Mouse (Mus musculus): Measurements from ENCODE around the gene Mapkapk3. TPM values are rescaled to one million over a fixed set of nuclear protein-coding genes. Genes with fewer than 3 reads are reported as not detected.
A peak's percentile ranks its signal among the peaks of the same experiment; 100 is the strongest.

Mapkapk3 gene
- total and polyA plus RNA-seq, 3 experiments, result 42.3 to 49.9 TPM; not detected in 1

DNA sequence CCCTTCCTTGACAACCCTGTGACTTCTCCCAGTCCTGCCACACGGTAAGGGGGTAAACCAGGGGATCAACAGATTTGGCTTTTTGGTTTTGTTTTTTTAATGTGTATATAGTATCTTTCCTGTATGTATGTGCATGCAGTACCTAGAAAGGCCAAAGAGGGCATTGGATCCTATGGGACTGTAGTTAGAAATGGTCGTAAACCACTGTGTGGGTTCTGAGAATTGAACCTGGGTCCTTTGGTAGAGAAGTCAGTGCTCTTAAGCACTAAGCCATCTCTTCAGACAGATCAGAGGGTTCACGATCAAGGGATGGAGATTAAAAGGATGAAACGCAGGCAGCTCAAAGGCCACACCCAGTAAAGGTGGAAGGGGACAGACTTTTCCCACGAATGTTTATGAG, 45.4 kb upstream of the Mapkapk3 start:
- H3K4me1 ChIP-seq (ENCODE audit: control insufficient read depth in 1 of 2, insufficient read depth in 2 of 2, low read length in 2 of 2), result peaks cover 0 to 17% of the 10 kb centered on the region in 2 experiments; a peak in 2 of 4 replicates
- no peaks in the 10 kb centered on the region for H3K27me3 ChIP-seq (ENCODE audit: control insufficient read depth in 1 of 2, insufficient read depth in 2 of 2, low read length in 2 of 2)
- peaks cover 4% of the 10 kb centered on the region; the same call in 1 of the 2 replicates for H3K79me2 ChIP-seq (ENCODE audit: control insufficient read depth, insufficient read depth, low read length, poor library complexity)
- no peak overlapping the region for H3K27ac ChIP-seq (ENCODE audit: control insufficient read depth, low read depth, low read length)
- DNase-seq (ENCODE audit: low read depth, low spot score), result peak; percentile 44
- no peak overlapping the region for H3K9ac ChIP-seq (ENCODE audit: control insufficient read depth, low read depth, low read length, poor library complexity, severe bottlenecking)
- peaks cover 0 to 9% of the 10 kb centered on the region in 2 experiments; a peak in 2 of 4 replicates for H3K36me3 ChIP-seq (ENCODE audit: control insufficient read depth in 1 of 2, insufficient read depth in 2 of 2, low read length in 2 of 2)
- TF ChIP-seq CTCF (IDR thresholded peaks at IDR 0.05 in 2 of 3, conservative IDR thresholded peaks at IDR 0.05 in 1 of 3; ENCODE audit: control insufficient read depth in 1 of 3, insufficient read depth in 1 of 3, low read depth in 2 of 3, low read length in 3 of 3, poor library complexity in 1 of 3, severe bottlenecking in 1 of 3) (peak in 2 of 3 experiments; percentile 22 to 27; a peak in 2 of 6 replicates), NELFE (IDR thresholded peaks at IDR 0.05; ENCODE audit: low read depth, low read length) (no peak), ELF1 (IDR thresholded peaks at IDR 0.05; ENCODE audit: low read depth, low read length) (no peak)
- no peak overlapping the region for H3K4me3 ChIP-seq (ENCODE audit: control insufficient read depth in 1 of 2, insufficient read depth in 1 of 2, low read depth in 2 of 2, low read length in 2 of 2)
- H3K9me3 ChIP-seq (replicated peaks; ENCODE audit: insufficient read depth, low read length), result no peaks in the 10 kb centered on the region

DNA sequence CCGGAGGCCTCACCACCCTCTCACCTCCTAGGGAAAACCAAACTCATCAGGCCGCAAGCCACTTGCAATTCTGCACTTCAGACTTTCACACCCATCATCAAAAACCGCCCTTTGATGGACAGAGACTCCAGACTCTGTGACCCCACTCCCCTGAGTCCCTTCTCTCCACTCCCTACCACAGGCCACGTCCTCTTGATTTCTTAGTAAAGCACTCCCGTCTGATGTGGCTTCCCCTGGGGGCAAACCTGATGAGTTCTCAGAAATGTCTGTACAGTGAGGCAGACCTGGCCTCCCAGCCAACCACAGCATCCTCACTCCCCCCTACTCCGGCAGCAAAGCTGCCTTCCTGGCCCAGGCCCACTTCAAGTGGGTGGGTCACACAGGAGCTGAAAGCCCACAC, 44.7 kb upstream of the Mapkapk3 start:
- no peak overlapping the region for H3K9ac ChIP-seq (ENCODE audit: control insufficient read depth, low read depth, low read length, poor library complexity, severe bottlenecking)
- peaks cover 0 to 9% of the 10 kb centered on the region in 2 experiments; a peak in 2 of 4 replicates for H3K36me3 ChIP-seq (ENCODE audit: control insufficient read depth in 1 of 2, insufficient read depth in 2 of 2, low read length in 2 of 2)
- TF ChIP-seq GATA1 (IDR thresholded peaks at IDR 0.05; ENCODE audit: low read depth, low read length) (no peak), JUND (IDR thresholded peaks at IDR 0.05; ENCODE audit: low read depth, low read length) (no peak), EP300 (IDR thresholded peaks at IDR 0.05; ENCODE audit: low read depth in 1 of 2, low read length in 2 of 2) (no peak), TAL1 (IDR thresholded peaks at IDR 0.05; ENCODE audit: low read length) (no peak), MAFK (IDR thresholded peaks at IDR 0.05; ENCODE audit: borderline replicate concordance, low read depth, low read length) (no peak), RAD21 (IDR thresholded peaks at IDR 0.05; ENCODE audit: low read depth, low read length) (no peak), ZC3H11A (IDR thresholded peaks at IDR 0.05; ENCODE audit: low read depth, low read length) (no peak), CTCF (IDR thresholded peaks at IDR 0.05 in 2 of 3, conservative IDR thresholded peaks at IDR 0.05 in 1 of 3; ENCODE audit: control insufficient read depth in 1 of 3, insufficient read depth in 1 of 3, low read depth in 2 of 3, low read length in 3 of 3, poor library complexity in 1 of 3, severe bottlenecking in 1 of 3) (no peak), USF1 (IDR thresholded peaks at IDR 0.05; ENCODE audit: low read depth, low read length) (no peak), POLR2A (IDR thresholded peaks at IDR 0.05; ENCODE audit: control insufficient read depth in 1 of 2, insufficient read depth in 1 of 2, low read depth in 1 of 2, low read length in 2 of 2, poor library complexity in 1 of 2) (no peak)
- no peaks in the 10 kb centered on the region for H3K27me3 ChIP-seq (ENCODE audit: control insufficient read depth in 1 of 2, insufficient read depth in 2 of 2, low read length in 2 of 2)
- peaks cover 0 to 17% of the 10 kb centered on the region in 2 experiments; a peak in 2 of 4 replicates for H3K4me1 ChIP-seq (ENCODE audit: control insufficient read depth in 1 of 2, insufficient read depth in 2 of 2, low read length in 2 of 2)
- DNase-seq (ENCODE audit: low read depth, low spot score), result no peak
- no peak overlapping the region for H3K27ac ChIP-seq (ENCODE audit: control insufficient read depth, low read depth, low read length)
- H3K9me3 ChIP-seq (replicated peaks; ENCODE audit: insufficient read depth, low read length), result no peaks in the 10 kb centered on the region
- H3K4me3 ChIP-seq (ENCODE audit: control insufficient read depth in 1 of 2, insufficient read depth in 1 of 2, low read depth in 2 of 2, low read length in 2 of 2), result no peak overlapping the region
- H3K79me2 ChIP-seq (ENCODE audit: control insufficient read depth, insufficient read depth, low read length, poor library complexity), result peaks cover 4% of the 10 kb centered on the region; the same call in 1 of the 2 replicates

GRCm38 (mm10) chr9:107333686-107334085, 44.0 kb upstream of the Mapkapk3 start:
- DNase-seq (ENCODE audit: low read depth, low spot score), result no peak
- peaks cover 4% of the 10 kb centered on the region; the same call in 1 of the 2 replicates for H3K79me2 ChIP-seq (ENCODE audit: control insufficient read depth, insufficient read depth, low read length, poor library complexity)
- no peaks in the 10 kb centered on the region for H3K9me3 ChIP-seq (replicated peaks; ENCODE audit: insufficient read depth, low read length)
- H3K4me1 ChIP-seq (ENCODE audit: control insufficient read depth in 1 of 2, insufficient read depth in 2 of 2, low read length in 2 of 2), result peaks cover 0 to 13% of the 10 kb centered on the region in 2 experiments; a peak in 2 of 4 replicates
- H3K9ac ChIP-seq (ENCODE audit: control insufficient read depth, low read depth, low read length, poor library complexity, severe bottlenecking), result no peak overlapping the region
- TF ChIP-seq CTCF (IDR thresholded peaks at IDR 0.05 in 2 of 3, conservative IDR thresholded peaks at IDR 0.05 in 1 of 3; ENCODE audit: control insufficient read depth in 1 of 3, insufficient read depth in 1 of 3, low read depth in 2 of 3, low read length in 3 of 3, poor library complexity in 1 of 3, severe bottlenecking in 1 of 3) (no peak), POLR2A (IDR thresholded peaks at IDR 0.05; ENCODE audit: control insufficient read depth in 1 of 2, insufficient read depth in 1 of 2, low read depth in 1 of 2, low read length in 2 of 2, poor library complexity in 1 of 2) (no peak), ELF1 (IDR thresholded peaks at IDR 0.05; ENCODE audit: low read depth, low read length) (no peak), KAT2A (conservative IDR thresholded peaks at IDR 0.05; ENCODE audit: low read depth, low read length) (no peak), HCFC1 (IDR thresholded peaks at IDR 0.05; ENCODE audit: low read depth, low read length) (no peak)
- H3K4me3 ChIP-seq (ENCODE audit: control insufficient read depth in 1 of 2, insufficient read depth in 1 of 2, low read depth in 2 of 2, low read length in 2 of 2), result no peak overlapping the region
- H3K27me3 ChIP-seq (ENCODE audit: control insufficient read depth in 1 of 2, insufficient read depth in 2 of 2, low read length in 2 of 2), result no peaks in the 10 kb centered on the region
- H3K36me3 ChIP-seq (ENCODE audit: control insufficient read depth in 1 of 2, insufficient read depth in 2 of 2, low read length in 2 of 2), result peaks cover 0 to 4% of the 10 kb centered on the region in 2 experiments; a peak in 2 of 4 replicates
- H3K27ac ChIP-seq (ENCODE audit: control insufficient read depth, low read depth, low read length), result no peak overlapping the region
